In the genomic region with DNA sequence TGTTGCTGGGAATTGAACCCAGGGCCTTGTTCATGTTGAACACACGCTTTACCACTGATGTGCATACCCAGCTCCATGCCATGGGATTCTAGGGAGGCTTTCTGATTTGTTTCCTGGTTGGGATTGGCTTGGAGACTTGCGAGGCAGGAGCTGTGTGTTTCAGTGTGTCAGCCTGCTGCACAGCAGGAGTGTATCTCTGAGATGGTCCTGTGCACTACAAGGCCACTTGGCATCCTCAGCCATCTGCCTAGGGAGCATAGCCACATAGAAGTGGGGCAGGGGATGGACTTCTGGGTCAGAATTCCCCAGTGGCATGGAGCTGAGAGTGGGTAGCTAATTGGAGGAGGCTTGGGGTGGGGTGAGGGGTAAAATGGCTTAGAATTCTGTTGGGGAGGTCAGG, we compare ENCODE assay signal across 10 mouse cellular contexts.
A peak's percentile ranks its signal among the peaks of the same experiment; 100 is the strongest.
DNase-seq lines count a peak whose midpoint lies in the region; ATAC-seq lines count a peak whose summit lies in the region.
"Had no signal": no experiment of that assay in that cellular context is flagged by ENCODE, and none has a peak within 500 bp of the region (broad histone marks: within the 10 kb centered on the region; RNA-seq: fewer than 3 reads in every experiment).

No protein-coding gene starts in this region.

- 56% methylated on average over 2 of the region's 2 CpGs for WGBS in heart, embryonic 10.5 days
- WGBS in midbrain, embryonic 10.5 days = 76% methylated on average over 2 of the region's 2 CpGs
- WGBS in midbrain, embryonic 11.5 days = 72% methylated on average over 2 of the region's 2 CpGs
- WGBS in hindbrain, embryonic 13.5 days = 87% methylated on average over 2 of the region's 2 CpGs
- 82% methylated on average over 2 of the region's 2 CpGs for WGBS in neural tube, embryonic 15.5 days

- no peaks in the 10 kb centered on the region for H3K36me3 ChIP-seq in heart, embryonic 10.5 days
- H3K36me3 ChIP-seq in midbrain, embryonic 10.5 days = no peaks in the 10 kb centered on the region
- H3K36me3 ChIP-seq in midbrain, embryonic 11.5 days (ENCODE audit: control insufficient read depth, insufficient read depth, low read length) = no peaks in the 10 kb centered on the region
- H3K36me3 ChIP-seq in hindbrain, embryonic 13.5 days = no peaks in the 10 kb centered on the region
- no peaks in the 10 kb centered on the region for H3K36me3 ChIP-seq in neural tube, embryonic 15.5 days

- DNase-seq in heart, embryonic 10.5 days (ENCODE audit: low spot score) = no peak
- DNase-seq in heart, adult 11 months = no peak
- DNase-seq in midbrain, embryonic 10.5 days (ENCODE audit: low spot score) = no peak
- no peak for DNase-seq in midbrain, embryonic 11.5 days (ENCODE audit: low spot score, missing footprints)
- no peak for DNase-seq in right cerebral cortex, postnatal 4 days
- DNase-seq in lung, postnatal 14 days = no peak
- DNase-seq: spleen, adult 18-20 months had no signal

- peak overlapping the region; percentile 86 for H3K27ac ChIP-seq in heart, embryonic 10.5 days
- peak overlapping the region; percentile 88 for H3K27ac ChIP-seq in midbrain, embryonic 10.5 days (replicated peaks)
- H3K27ac ChIP-seq in midbrain, embryonic 11.5 days (ENCODE audit: low read depth, low read length) = no peak overlapping the region; the same call in 1 of the 2 replicates
- peak overlapping the region; percentile 73 for H3K27ac ChIP-seq in hindbrain, embryonic 13.5 days
- peak overlapping the region; percentile 48 for H3K27ac ChIP-seq in neural tube, embryonic 15.5 days (replicated peaks)

- no peaks in the 10 kb centered on the region for H3K9me3 ChIP-seq in heart, embryonic 10.5 days
- H3K9me3 ChIP-seq in midbrain, embryonic 10.5 days (replicated peaks) = peaks cover 4% of the 10 kb centered on the region; the same call in 1 of the 2 replicates
- no peaks in the 10 kb centered on the region for H3K9me3 ChIP-seq in midbrain, embryonic 11.5 days (ENCODE audit: control insufficient read depth, low read length)
- no peaks in the 10 kb centered on the region for H3K9me3 ChIP-seq in hindbrain, embryonic 13.5 days
- no peaks in the 10 kb centered on the region for H3K9me3 ChIP-seq in neural tube, embryonic 15.5 days (replicated peaks)

- H3K4me3 ChIP-seq in heart, embryonic 10.5 days = 0 out of 2 replicates have a peak overlapping the region, but pooled peaks have one; percentile 25
- H3K4me3 ChIP-seq in midbrain, embryonic 10.5 days = no peak overlapping the region
- no peak overlapping the region for H3K4me3 ChIP-seq in midbrain, embryonic 11.5 days (ENCODE audit: low read depth, low read length)
- H3K4me3 ChIP-seq in hindbrain, embryonic 13.5 days = no peak overlapping the region
- no peak overlapping the region for H3K4me3 ChIP-seq in neural tube, embryonic 15.5 days (replicated peaks)

- H3K4me2 ChIP-seq in midbrain, embryonic 11.5 days = no peak overlapping the region
- no peak overlapping the region for H3K4me2 ChIP-seq in hindbrain, embryonic 13.5 days
- H3K4me2 ChIP-seq in neural tube, embryonic 15.5 days = no peak overlapping the region

- no peaks in the 10 kb centered on the region for H3K27me3 ChIP-seq in heart, embryonic 10.5 days (ENCODE audit: insufficient read depth, poor library complexity, severe bottlenecking)
- H3K27me3 ChIP-seq in midbrain, embryonic 10.5 days (ENCODE audit: low read depth, poor library complexity, severe bottlenecking) = no peaks in the 10 kb centered on the region
- H3K27me3 ChIP-seq in midbrain, embryonic 11.5 days (ENCODE audit: control insufficient read depth, insufficient read depth, low read length) = no peaks in the 10 kb centered on the region
- H3K27me3 ChIP-seq in hindbrain, embryonic 13.5 days = no peaks in the 10 kb centered on the region
- no peaks in the 10 kb centered on the region for H3K27me3 ChIP-seq in neural tube, embryonic 15.5 days (replicated peaks)

- peaks cover 88% of the 10 kb centered on the region for H3K4me1 ChIP-seq in heart, embryonic 10.5 days
- H3K4me1 ChIP-seq in midbrain, embryonic 10.5 days = peaks cover 62% of the 10 kb centered on the region
- peaks cover 27% of the 10 kb centered on the region for H3K4me1 ChIP-seq in midbrain, embryonic 11.5 days (ENCODE audit: control insufficient read depth, insufficient read depth, low read length)
- H3K4me1 ChIP-seq in hindbrain, embryonic 13.5 days (replicated peaks) = peaks cover 35% of the 10 kb centered on the region
- peaks cover 30% of the 10 kb centered on the region for H3K4me1 ChIP-seq in neural tube, embryonic 15.5 days

- ATAC-seq in midbrain, embryonic 11.5 days (ENCODE audit: low FRiP score) = no peak
- no peak for ATAC-seq in hindbrain, embryonic 13.5 days (ENCODE audit: low FRiP score)
- no peak for ATAC-seq in neural tube, embryonic 15.5 days (ENCODE audit: low FRiP score)
- ATAC-seq: CD4-positive, CD25-positive, alpha-beta regulatory T cell, adult 4 months had no signal

- no peak overlapping the region for H3K9ac ChIP-seq in midbrain, embryonic 11.5 days (ENCODE audit: low read length)
- no peak overlapping the region for H3K9ac ChIP-seq in hindbrain, embryonic 13.5 days
- H3K9ac ChIP-seq in neural tube, embryonic 15.5 days (replicated peaks) = no peak overlapping the region
